Mouse (Mus musculus) cerebellum, adult 11-12 months (tissue): Measurements from ENCODE around the gene Cars.

Experiments
- DNase-seq: peaks from one replicate; pipeline ENCODE4 v3.0.0; 2022

Gene Cars

DNA sequence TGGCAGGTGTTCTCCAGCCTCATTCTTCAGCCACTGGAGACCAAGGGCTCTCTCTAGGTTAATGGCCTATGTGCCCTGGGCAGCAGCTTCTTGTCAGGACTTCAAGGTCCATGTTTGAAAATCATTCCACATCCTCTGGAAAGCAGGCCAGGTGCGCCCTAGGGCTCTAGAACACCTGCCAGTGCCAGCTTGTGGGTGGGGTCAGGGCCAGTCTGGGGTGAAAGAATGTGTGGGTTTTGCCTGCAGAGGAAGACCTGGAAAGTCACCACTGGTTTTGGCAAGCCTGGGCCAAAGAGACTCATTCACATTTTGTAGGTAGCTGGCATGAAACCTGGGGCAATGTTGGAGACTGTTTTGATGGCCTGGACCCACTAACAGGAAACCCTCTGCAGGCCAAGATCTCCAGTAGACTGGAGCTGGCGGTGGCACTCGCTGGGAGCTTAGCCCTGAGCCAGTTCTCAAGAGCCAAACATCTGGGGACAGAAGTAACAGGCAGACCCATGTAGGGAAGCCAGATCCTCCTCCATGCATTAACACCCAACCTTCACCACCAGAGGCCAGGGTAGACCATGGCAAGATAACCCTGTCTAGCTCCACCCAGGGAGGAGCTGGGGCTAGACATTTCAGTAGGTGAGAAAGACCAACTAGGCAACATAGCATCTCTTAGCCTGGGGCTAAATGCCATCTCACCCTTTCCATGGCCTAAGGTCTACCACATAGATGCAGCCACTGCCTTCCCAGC, 89.1 kb downstream of the Cars start:
- no peak for DNase-seq

DNA sequence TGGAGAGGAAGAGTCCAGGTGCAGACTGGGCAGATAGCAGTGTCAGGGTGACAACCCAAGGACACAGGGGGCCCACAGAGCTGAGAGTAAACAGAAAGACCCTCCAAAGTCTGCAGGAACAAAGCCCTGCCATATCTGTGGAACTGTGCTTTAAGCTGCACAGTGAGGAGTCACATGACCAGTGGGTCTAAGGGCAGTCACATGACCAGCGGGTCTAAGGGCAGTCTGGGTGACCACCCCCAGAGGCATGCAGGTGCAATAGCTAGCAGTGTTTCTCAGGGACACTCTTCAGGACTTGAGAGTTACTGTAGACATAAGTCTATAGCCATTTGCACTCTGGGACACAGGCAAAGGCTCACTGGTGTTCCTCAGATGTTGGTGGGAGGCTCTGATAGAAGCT, 90.3 kb downstream of the Cars start:
- DNase-seq = no peak
